Mouse (Mus musculus): Measurements from ENCODE around the gene Nup62. TPM values are rescaled to one million over a fixed set of nuclear protein-coding genes. Genes with fewer than 3 reads are reported as not detected.

The Nup62 gene
- polyA plus RNA-seq, 1 experiment from 2014 or later = 97.7 TPM

DNA sequence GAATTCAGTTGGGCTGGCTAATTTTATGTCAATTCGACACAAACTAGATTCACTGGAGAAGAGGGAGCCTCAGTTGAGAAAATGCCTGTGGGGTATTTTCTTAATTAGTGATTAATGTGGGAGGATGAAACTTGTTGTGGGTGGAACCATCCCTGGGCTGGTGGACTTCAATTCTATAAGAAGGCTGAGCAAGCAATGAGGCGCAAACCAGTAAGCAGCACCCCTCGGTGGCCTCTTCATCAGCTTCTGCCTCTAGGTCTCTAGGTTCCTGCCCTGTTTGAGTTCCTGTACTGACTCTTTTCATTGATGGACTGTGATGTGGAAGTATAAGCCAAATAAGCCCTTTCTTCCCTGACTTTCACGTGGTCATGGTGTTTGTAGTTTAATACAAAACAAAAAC lies 5.5 kb upstream of the Nup62 start:
- peaks cover 8% of the 10 kb centered on the region for H3K4me1 ChIP-seq
- no peaks in the 10 kb centered on the region for H3K9me3 ChIP-seq
- peaks cover 21% of the 10 kb centered on the region for H3K36me3 ChIP-seq
- WGBS = 82% methylated on average over 4 of the region's 4 CpGs
- H3K4me3 ChIP-seq = no peak overlapping the region
- no peak overlapping the region for H3K4me2 ChIP-seq
- H3K27me3 ChIP-seq = no peaks in the 10 kb centered on the region
- no peak overlapping the region for H3K9ac ChIP-seq
- no peak overlapping the region for H3K27ac ChIP-seq
- ATAC-seq (ENCODE audit: borderline replicate concordance, extremely low read depth, low FRiP score, low TSS enrichment) = no peak

DNA sequence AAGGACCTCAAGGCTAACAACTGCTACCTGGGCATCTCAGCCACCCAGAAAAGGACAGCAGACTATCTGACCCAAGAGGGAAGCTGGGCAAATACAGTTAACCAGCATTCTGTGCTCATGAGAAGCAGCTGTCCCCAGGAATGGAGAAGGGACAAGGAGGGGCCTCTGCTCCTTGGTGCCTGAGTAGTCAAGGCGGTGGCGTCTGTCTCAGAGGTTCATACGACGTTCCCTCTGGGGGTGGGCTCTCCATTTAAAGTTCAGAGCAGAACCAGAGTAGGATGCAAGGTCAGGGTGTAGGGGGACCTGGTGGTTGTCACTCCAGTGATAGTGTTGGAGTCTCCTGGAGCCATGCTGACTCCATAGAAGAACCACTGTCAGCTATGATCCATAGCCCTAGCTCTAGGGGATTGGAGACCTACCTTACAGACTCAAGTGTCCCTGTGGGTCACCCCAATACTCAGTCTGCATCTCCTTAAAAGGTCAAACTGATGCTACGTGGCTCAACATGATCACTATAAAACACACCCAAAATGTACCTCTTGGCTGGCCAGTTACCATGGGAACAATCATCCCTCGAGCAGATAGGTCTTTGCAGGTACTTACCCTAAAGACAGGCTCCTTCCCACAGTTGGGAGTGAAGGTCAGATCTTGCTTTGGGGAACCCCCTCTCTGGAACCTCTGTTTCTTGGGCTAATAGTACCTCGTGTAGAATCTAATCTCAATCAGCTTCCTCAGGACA lies 4.9 kb upstream of the Nup62 start:
- Histone ChIP-seq H3K9ac (no peak overlapping the region), H3K36me3 (peaks cover 21% of the 10 kb centered on the region), H3K4me3 (no peak overlapping the region), H3K27ac (no peak overlapping the region), H3K4me2 (no peak overlapping the region), H3K27me3 (no peaks in the 10 kb centered on the region), H3K9me3 (no peaks in the 10 kb centered on the region), H3K4me1 (peaks cover 8% of the 10 kb centered on the region)
- ATAC-seq (ENCODE audit: borderline replicate concordance, extremely low read depth, low FRiP score, low TSS enrichment) = no peak
- WGBS = 87% methylated on average over 7 of the region's 7 CpGs

- Histone ChIP-seq H3K4me1 (peaks cover 14% of the 10 kb centered on the region), H3K9ac (no peak overlapping the region), H3K4me2 (no peak overlapping the region), H3K36me3 (peaks cover 21% of the 10 kb centered on the region), H3K9me3 (no peaks in the 10 kb centered on the region), H3K27me3 (no peaks in the 10 kb centered on the region), H3K27ac (no peak overlapping the region), H3K4me3 (no peak overlapping the region)
- ATAC-seq (ENCODE audit: borderline replicate concordance, extremely low read depth, low FRiP score, low TSS enrichment) = no peak
- 86% methylated on average over 20 of the region's 20 CpGs for WGBS
These were observed 3.1 kb upstream of the Nup62 start for GRCm38 (mm10) chr7:44812651-44813325.

DNA sequence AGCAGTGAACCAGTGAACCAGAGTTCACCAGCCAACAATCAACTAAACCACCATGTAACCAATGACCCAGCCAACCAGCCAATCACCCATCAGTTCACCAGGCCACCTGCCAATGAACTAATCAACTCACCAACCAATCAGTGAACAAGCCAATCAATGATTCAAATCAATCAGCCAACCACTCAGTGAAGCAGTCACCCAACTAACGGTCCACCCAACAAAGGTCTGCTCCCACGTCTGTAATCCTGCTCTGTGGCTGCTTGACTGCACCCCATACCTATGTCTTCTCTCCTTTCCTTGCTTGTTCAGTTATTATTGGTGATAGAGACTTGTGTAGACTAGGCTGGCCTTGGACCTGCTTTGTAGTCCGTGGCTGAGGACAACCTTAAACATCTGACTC lies 1.9 kb upstream of the Nup62 start:
- no peak overlapping the region for H3K4me2 ChIP-seq
- no peak for ATAC-seq (ENCODE audit: borderline replicate concordance, extremely low read depth, low FRiP score, low TSS enrichment)

DNA sequence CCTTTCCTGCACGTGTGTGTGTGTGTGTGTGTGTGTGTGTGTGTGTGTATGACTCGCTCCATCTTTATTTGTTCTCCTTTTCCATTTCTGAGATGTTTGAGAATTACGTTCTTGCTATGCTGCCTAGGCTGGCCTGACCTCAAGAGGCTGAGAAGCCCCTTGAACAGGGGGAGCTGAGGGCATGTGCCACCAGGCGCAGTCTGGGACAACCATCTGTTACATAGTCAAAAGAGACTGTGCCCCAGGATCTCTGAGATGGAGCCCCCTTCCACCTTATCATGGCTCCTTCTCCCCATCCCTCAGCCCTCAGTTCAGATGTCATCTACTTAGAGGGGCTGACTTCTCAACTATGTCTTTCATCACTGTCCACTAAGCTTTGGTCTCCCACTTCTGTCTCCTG lies 1.5 kb upstream of the Nup62 start:
- no peak for ATAC-seq (ENCODE audit: borderline replicate concordance, extremely low read depth, low FRiP score, low TSS enrichment)
- H3K4me1 ChIP-seq = peaks cover 30% of the 10 kb centered on the region
- no peak overlapping the region for H3K27ac ChIP-seq
- peaks cover 21% of the 10 kb centered on the region for H3K36me3 ChIP-seq
- H3K9ac ChIP-seq = no peak overlapping the region
- peak overlapping the region; percentile 60 for H3K4me2 ChIP-seq
- no peak overlapping the region for H3K4me3 ChIP-seq
- H3K9me3 ChIP-seq = no peaks in the 10 kb centered on the region
- WGBS = 83% methylated on average over 4 of the region's 4 CpGs
- no peaks in the 10 kb centered on the region for H3K27me3 ChIP-seq

More for the DNA sequence above, 1.9 kb upstream of the Nup62 start:
- Histone ChIP-seq H3K4me3 (no peak overlapping the region), H3K36me3 (peaks cover 21% of the 10 kb centered on the region), H3K4me1 (peaks cover 26% of the 10 kb centered on the region), H3K27me3 (no peaks in the 10 kb centered on the region), H3K27ac (no peak overlapping the region), H3K9ac (no peak overlapping the region), H3K9me3 (no peaks in the 10 kb centered on the region)
- 88% methylated on average over 3 of the region's 3 CpGs for WGBS

DNA sequence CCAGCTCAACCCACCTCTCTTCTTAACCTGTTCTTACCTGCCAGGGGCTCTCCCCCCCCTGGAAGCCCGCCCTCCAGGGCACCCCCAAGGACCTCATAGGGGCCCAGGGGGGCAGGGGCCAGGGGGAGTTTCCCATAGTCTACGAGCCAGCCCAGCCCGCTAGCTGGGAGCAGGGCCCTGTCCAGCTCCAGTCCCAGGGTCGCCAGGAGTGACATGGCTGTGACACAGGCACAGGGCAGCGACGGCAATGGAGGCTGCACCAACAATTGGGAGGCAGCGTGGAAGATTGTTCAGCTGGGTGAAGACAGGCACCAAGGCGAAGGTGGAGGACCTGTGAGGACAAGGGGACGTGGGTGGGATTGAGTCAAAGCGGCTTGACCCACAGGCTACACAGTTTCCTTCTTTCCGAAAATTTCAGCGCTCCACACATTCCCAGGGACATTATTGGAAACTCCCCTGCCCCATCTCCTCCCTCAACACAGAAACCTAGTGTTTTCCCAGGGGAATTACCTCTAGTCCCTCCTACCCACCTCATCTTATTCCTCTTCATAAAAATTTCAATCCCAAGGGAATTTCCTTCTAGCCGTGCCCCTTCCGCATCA lies 835 bp upstream of the Nup62 start:
- 31% methylated on average over 14 of the region's 14 CpGs for WGBS
- peak overlapping the region; percentile 60 for H3K4me2 ChIP-seq
- peaks cover 21% of the 10 kb centered on the region for H3K36me3 ChIP-seq
- no peaks in the 10 kb centered on the region for H3K9me3 ChIP-seq
- H3K9ac ChIP-seq = peak overlapping the region; percentile 35; the same call in 1 of the 2 replicates
- peaks cover 37% of the 10 kb centered on the region for H3K4me1 ChIP-seq
- no peak for ATAC-seq (ENCODE audit: borderline replicate concordance, extremely low read depth, low FRiP score, low TSS enrichment)
- H3K27me3 ChIP-seq = no peaks in the 10 kb centered on the region
- H3K27ac ChIP-seq = peak overlapping the region; percentile 98
- peak overlapping the region; percentile 79 for H3K4me3 ChIP-seq

DNA sequence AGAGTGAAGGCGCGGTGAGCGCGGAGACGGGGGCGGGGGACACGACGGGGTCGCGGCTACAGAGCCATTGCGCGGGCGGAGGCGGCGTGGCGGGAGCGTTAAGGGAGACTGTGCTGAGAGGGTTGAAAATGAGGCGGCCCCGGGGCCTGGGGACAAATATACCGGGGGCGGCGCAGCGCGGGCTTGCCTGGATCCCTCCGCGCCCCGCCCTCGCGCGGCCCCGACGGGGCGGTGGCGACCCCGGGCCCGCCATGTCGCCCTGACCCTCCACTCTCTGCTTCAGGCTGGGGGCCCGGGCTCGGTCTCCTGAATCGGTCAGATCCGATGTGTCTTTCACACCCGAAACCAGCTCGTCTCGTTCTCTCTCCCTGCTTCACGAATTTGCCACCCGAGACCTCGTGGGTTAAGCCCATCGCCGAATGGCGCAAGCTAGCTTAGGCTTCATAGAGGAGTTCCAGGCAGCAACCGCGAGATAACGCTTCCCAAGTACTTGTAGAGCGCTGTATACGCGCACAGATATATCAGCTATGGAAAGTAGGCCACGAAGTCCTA lies 658 bp downstream of the Nup62 start, which contains the start of gene Atf5:
TSS of gene Atf5 (minus strand) at position 189 of the 552 bp plus-strand sequence.
- Histone ChIP-seq H3K36me3 (peaks cover 15% of the 10 kb centered on the region), H3K9me3 (no peaks in the 10 kb centered on the region), H3K4me3 (peak within 1 kb of the TSS; percentile 79), H3K4me1 (peaks cover 51% of the 10 kb centered on the region), H3K4me2 (peak within 1 kb of the TSS; percentile 60), H3K27me3 (no peaks in the 10 kb centered on the region), H3K27ac (peak within 1 kb of the TSS; percentile 98), H3K9ac (peak within 1 kb of the TSS; percentile 96)
- peak; percentile 43 for ATAC-seq (ENCODE audit: borderline replicate concordance, extremely low read depth, low FRiP score, low TSS enrichment)
- under 1% methylated on average over 32 of the region's 57 CpGs for WGBS

- Histone ChIP-seq H3K4me2 (peak overlapping the region; percentile 60), H3K9ac (peak overlapping the region; percentile 96), H3K4me3 (peak overlapping the region; percentile 79), H3K27ac (peak overlapping the region; percentile 30; the same call in 1 of the 2 replicates), H3K4me1 (peaks cover 55% of the 10 kb centered on the region), H3K9me3 (no peaks in the 10 kb centered on the region), H3K36me3 (peaks cover 11% of the 10 kb centered on the region), H3K27me3 (no peaks in the 10 kb centered on the region)
- WGBS = 9% methylated on average over 3 of the region's 3 CpGs
- ATAC-seq (ENCODE audit: borderline replicate concordance, extremely low read depth, low FRiP score, low TSS enrichment) = no peak
These were observed 1.6 kb downstream of the Nup62 start for GRCm38 (mm10) chr7:44817441-44817840.

DNA sequence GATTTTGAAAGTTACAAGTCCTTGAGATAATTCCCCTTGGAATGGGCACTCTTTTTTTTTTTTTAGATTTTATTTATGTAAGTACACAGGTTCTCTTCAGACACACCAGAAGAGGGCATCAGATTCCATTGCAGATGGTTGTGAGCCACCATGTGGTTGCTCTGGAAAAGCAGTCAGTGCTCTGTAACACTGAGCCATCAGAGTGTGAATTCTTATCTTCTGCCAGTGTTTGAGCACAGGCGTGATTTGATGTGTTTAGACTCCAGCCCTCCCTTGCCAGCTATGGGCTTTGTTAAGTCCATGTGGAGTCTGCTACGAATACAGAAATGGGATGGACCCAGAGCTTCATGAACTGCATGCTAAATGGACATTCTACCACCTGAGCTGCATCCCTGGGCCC lies 2.3 kb downstream of the Nup62 start:
- H3K9me3 ChIP-seq = no peaks in the 10 kb centered on the region
- H3K9ac ChIP-seq = peak overlapping the region; percentile 96; the same call in 1 of the 2 replicates
- peaks cover 11% of the 10 kb centered on the region for H3K36me3 ChIP-seq
- peaks cover 59% of the 10 kb centered on the region for H3K4me1 ChIP-seq
- no peak overlapping the region for H3K27ac ChIP-seq
- no peak for ATAC-seq (ENCODE audit: borderline replicate concordance, extremely low read depth, low FRiP score, low TSS enrichment)
- H3K4me3 ChIP-seq = peak overlapping the region; percentile 79
- 10% methylated on average over 2 of the region's 2 CpGs for WGBS
- peak overlapping the region; percentile 60 for H3K4me2 ChIP-seq
- H3K27me3 ChIP-seq = no peaks in the 10 kb centered on the region

DNA sequence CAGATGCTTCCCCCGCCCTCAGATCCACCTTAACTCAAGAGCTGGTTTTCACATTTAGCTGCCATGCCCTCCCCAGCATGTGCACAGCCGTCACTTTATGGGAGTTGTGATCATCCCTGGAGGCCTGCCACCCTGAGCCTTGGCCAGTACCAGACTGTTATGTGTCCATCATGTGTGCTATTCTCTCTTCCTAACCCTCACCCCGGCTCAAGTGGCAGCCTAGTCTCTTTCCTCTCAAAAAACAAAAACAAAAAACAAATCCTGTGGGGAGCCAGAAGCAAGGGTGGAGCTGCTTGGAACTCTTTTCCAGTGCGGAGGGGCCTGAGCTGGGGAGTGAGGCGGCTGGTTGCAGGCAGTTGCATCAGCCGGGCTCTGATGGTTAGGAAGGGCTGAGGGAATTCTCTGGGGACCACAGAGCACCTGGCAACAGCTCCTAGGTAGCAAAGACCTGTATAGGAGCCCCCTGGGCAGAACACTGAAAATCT lies 2.9 kb downstream of the Nup62 start:
- Histone ChIP-seq H3K36me3 (peaks cover 7% of the 10 kb centered on the region), H3K27ac (0 out of 2 replicates have a peak overlapping the region, but pooled peaks have one; percentile 22), H3K4me1 (peaks cover 65% of the 10 kb centered on the region), H3K9me3 (no peaks in the 10 kb centered on the region), H3K4me3 (peak overlapping the region; percentile 79), H3K27me3 (no peaks in the 10 kb centered on the region), H3K4me2 (peak overlapping the region; percentile 60), H3K9ac (peak overlapping the region; percentile 13; the same call in 1 of the 2 replicates)
- whole genome bisulfite sequencing = 32% methylated on average over 6 of the region's 6 CpGs
- ATAC-seq (ENCODE audit: borderline replicate concordance, extremely low read depth, low FRiP score, low TSS enrichment) = no peak

GRCm38 (mm10) chr7:44819391-44819790 lies 3.5 kb downstream of the Nup62 start:
- peak overlapping the region; percentile 16; the same call in 1 of the 2 replicates for H3K9ac ChIP-seq
- peak overlapping the region; percentile 60; the same call in 1 of the 2 replicates for H3K4me2 ChIP-seq
- WGBS = 89% methylated on average over 2 of the region's 2 CpGs
- H3K27ac ChIP-seq = no peak overlapping the region
- no peaks in the 10 kb centered on the region for H3K9me3 ChIP-seq
- ATAC-seq (ENCODE audit: borderline replicate concordance, extremely low read depth, low FRiP score, low TSS enrichment) = no peak
- H3K4me3 ChIP-seq = peak overlapping the region; percentile 79; the same call in 1 of the 2 replicates
- H3K36me3 ChIP-seq = peaks cover 1% of the 10 kb centered on the region; the same call in 1 of the 2 replicates
- no peaks in the 10 kb centered on the region for H3K27me3 ChIP-seq
- peaks cover 71% of the 10 kb centered on the region for H3K4me1 ChIP-seq
